Mouse (Mus musculus): ENCODE results near the gene 4930451I11Rik. TPM values are rescaled to one million over a fixed set of nuclear protein-coding genes. Genes with fewer than 3 reads are reported as not detected.

4930451I11Rik gene
- polyA plus RNA-seq, 1 experiment from 2014 or later, result not detected

- no peaks in the 10 kb centered on the region for H3K9me3 ChIP-seq (ENCODE audit: control insufficient read depth, low read length)
- WGBS, result 24% methylated on average over 7 of the region's 7 CpGs
- 0 out of 2 replicates have a peak, but pooled peaks have one; percentile 26 for ATAC-seq (ENCODE audit: insufficient number of reproducible peaks, insufficient read depth, low FRiP score, low read depth)
- H3K27me3 ChIP-seq (ENCODE audit: control insufficient read depth, insufficient read depth, low read length), result peaks cover 39% of the 10 kb centered on the region
- H3K36me3 ChIP-seq (ENCODE audit: control insufficient read depth, insufficient read depth, low read length), result no peaks in the 10 kb centered on the region
- peaks cover 0 to 4% of the 10 kb centered on the region in 2 experiments; a peak in 2 of 4 replicates for H3K4me1 ChIP-seq (ENCODE audit: control insufficient read depth in 2 of 2, insufficient read depth in 2 of 2, low read length in 2 of 2)
- H3K9ac ChIP-seq (ENCODE audit: low read length), result no peak overlapping the region
- H3K4me2 ChIP-seq (ENCODE audit: low read length), result no peak overlapping the region
- no peak overlapping the region for H3K27ac ChIP-seq (replicated peaks in 1 of 2; ENCODE audit: control insufficient read depth in 1 of 2, insufficient read depth in 1 of 2, low read depth in 2 of 2, low read length in 2 of 2)
- H3K4me3 ChIP-seq (ENCODE audit: control insufficient read depth in 1 of 2, insufficient read depth in 1 of 2, low read depth in 1 of 2, low read length in 2 of 2), result no peak overlapping the region
These were observed 9.5 kb downstream of the 4930451I11Rik start for GRCm38 (mm10) chr7:126821835-126822511.

GRCm38 (mm10) chr7:126818818-126819217 lies 12.6 kb downstream of the 4930451I11Rik start:
- peaks cover 18% of the 10 kb centered on the region for H3K27me3 ChIP-seq (ENCODE audit: control insufficient read depth, insufficient read depth, low read length)
- no peak for ATAC-seq (ENCODE audit: insufficient number of reproducible peaks, insufficient read depth, low FRiP score, low read depth)
- no peak overlapping the region for H3K27ac ChIP-seq (replicated peaks in 1 of 2; ENCODE audit: control insufficient read depth in 1 of 2, insufficient read depth in 1 of 2, low read depth in 2 of 2, low read length in 2 of 2)
- H3K4me3 ChIP-seq (ENCODE audit: control insufficient read depth in 1 of 2, insufficient read depth in 1 of 2, low read depth in 1 of 2, low read length in 2 of 2), result no peak overlapping the region
- H3K9me3 ChIP-seq (ENCODE audit: control insufficient read depth, low read length), result no peaks in the 10 kb centered on the region
- no peak overlapping the region for H3K4me2 ChIP-seq (ENCODE audit: low read length)
- H3K4me1 ChIP-seq (ENCODE audit: control insufficient read depth in 2 of 2, insufficient read depth in 2 of 2, low read length in 2 of 2), result peaks cover 0 to 4% of the 10 kb centered on the region in 2 experiments; a peak in 2 of 4 replicates
- WGBS, result 35% methylated on average over 1 of the region's 1 CpGs
- H3K9ac ChIP-seq (ENCODE audit: low read length), result no peak overlapping the region
- no peaks in the 10 kb centered on the region for H3K36me3 ChIP-seq (ENCODE audit: control insufficient read depth, insufficient read depth, low read length)

- no peak overlapping the region for H3K9ac ChIP-seq (ENCODE audit: low read length)
- no peaks in the 10 kb centered on the region for H3K36me3 ChIP-seq (ENCODE audit: control insufficient read depth, insufficient read depth, low read length)
- WGBS, result 78% methylated on average over 7 of the region's 7 CpGs
- no peak for ATAC-seq (ENCODE audit: insufficient number of reproducible peaks, insufficient read depth, low FRiP score, low read depth)
- no peak overlapping the region for H3K4me2 ChIP-seq (ENCODE audit: low read length)
- H3K27me3 ChIP-seq (ENCODE audit: control insufficient read depth, insufficient read depth, low read length), result peaks cover 6% of the 10 kb centered on the region
- H3K4me1 ChIP-seq (ENCODE audit: control insufficient read depth in 2 of 2, insufficient read depth in 2 of 2, low read length in 2 of 2), result no peaks in the 10 kb centered on the region
- no peak overlapping the region for H3K4me3 ChIP-seq (ENCODE audit: control insufficient read depth in 1 of 2, insufficient read depth in 1 of 2, low read depth in 1 of 2, low read length in 2 of 2)
- H3K27ac ChIP-seq (replicated peaks in 1 of 2; ENCODE audit: control insufficient read depth in 1 of 2, insufficient read depth in 1 of 2, low read depth in 2 of 2, low read length in 2 of 2), result no peak overlapping the region
- no peaks in the 10 kb centered on the region for H3K9me3 ChIP-seq (ENCODE audit: control insufficient read depth, low read length)
These were observed 13.8 kb downstream of the 4930451I11Rik start for GRCm38 (mm10) chr7:126817595-126817994.

- no peak overlapping the region for H3K4me2 ChIP-seq (ENCODE audit: low read length)
- no peak overlapping the region for H3K4me3 ChIP-seq (ENCODE audit: control insufficient read depth in 1 of 2, insufficient read depth in 1 of 2, low read depth in 1 of 2, low read length in 2 of 2)
- H3K4me1 ChIP-seq (ENCODE audit: control insufficient read depth in 2 of 2, insufficient read depth in 2 of 2, low read length in 2 of 2), result no peaks in the 10 kb centered on the region
- no peaks in the 10 kb centered on the region for H3K36me3 ChIP-seq (ENCODE audit: control insufficient read depth, insufficient read depth, low read length)
- 81% methylated on average over 8 of the region's 8 CpGs for WGBS
- no peak overlapping the region for H3K9ac ChIP-seq (ENCODE audit: low read length)
- no peak for ATAC-seq (ENCODE audit: insufficient number of reproducible peaks, insufficient read depth, low FRiP score, low read depth)
- H3K27me3 ChIP-seq (ENCODE audit: control insufficient read depth, insufficient read depth, low read length), result 0 out of 2 replicates have a peak, but pooled peaks cover 3% of the 10 kb centered on the region
- no peak overlapping the region for H3K27ac ChIP-seq (replicated peaks in 1 of 2; ENCODE audit: control insufficient read depth in 1 of 2, insufficient read depth in 1 of 2, low read depth in 2 of 2, low read length in 2 of 2)
- no peaks in the 10 kb centered on the region for H3K9me3 ChIP-seq (ENCODE audit: control insufficient read depth, low read length)
These were observed 14.9 kb downstream of the 4930451I11Rik start for GRCm38 (mm10) chr7:126816494-126816893.

- H3K4me1 ChIP-seq (ENCODE audit: control insufficient read depth in 2 of 2, insufficient read depth in 2 of 2, low read length in 2 of 2), result no peaks in the 10 kb centered on the region
- H3K27ac ChIP-seq (replicated peaks in 1 of 2; ENCODE audit: control insufficient read depth in 1 of 2, insufficient read depth in 1 of 2, low read depth in 2 of 2, low read length in 2 of 2), result no peak overlapping the region
- no peak overlapping the region for H3K4me2 ChIP-seq (ENCODE audit: low read length)
- 57% methylated on average over 8 of the region's 8 CpGs for WGBS
- no peak for ATAC-seq (ENCODE audit: insufficient number of reproducible peaks, insufficient read depth, low FRiP score, low read depth)
- no peak overlapping the region for H3K4me3 ChIP-seq (ENCODE audit: control insufficient read depth in 1 of 2, insufficient read depth in 1 of 2, low read depth in 1 of 2, low read length in 2 of 2)
- H3K36me3 ChIP-seq (ENCODE audit: control insufficient read depth, insufficient read depth, low read length), result no peaks in the 10 kb centered on the region
- no peak overlapping the region for H3K9ac ChIP-seq (ENCODE audit: low read length)
- H3K27me3 ChIP-seq (ENCODE audit: control insufficient read depth, insufficient read depth, low read length), result no peaks in the 10 kb centered on the region
- H3K9me3 ChIP-seq (ENCODE audit: control insufficient read depth, low read length), result no peaks in the 10 kb centered on the region
These were observed 15.7 kb downstream of the 4930451I11Rik start for GRCm38 (mm10) chr7:126815726-126816222.

GRCm38 (mm10) chr7:126809723-126810369 lies 21.6 kb downstream of the 4930451I11Rik start:
- H3K4me3 ChIP-seq (ENCODE audit: control insufficient read depth in 1 of 2, insufficient read depth in 1 of 2, low read depth in 1 of 2, low read length in 2 of 2), result no peak overlapping the region
- peaks cover 8% of the 10 kb centered on the region; the same call in 1 of the 2 replicates for H3K36me3 ChIP-seq (ENCODE audit: control insufficient read depth, insufficient read depth, low read length)
- H3K27me3 ChIP-seq (ENCODE audit: control insufficient read depth, insufficient read depth, low read length), result no peaks in the 10 kb centered on the region
- peak overlapping the region; percentile 88; a peak in 3 of 4 replicates for H3K27ac ChIP-seq (replicated peaks in 1 of 2; ENCODE audit: control insufficient read depth in 1 of 2, insufficient read depth in 1 of 2, low read depth in 2 of 2, low read length in 2 of 2)
- H3K9me3 ChIP-seq (ENCODE audit: control insufficient read depth, low read length), result no peaks in the 10 kb centered on the region
- peaks cover 4 to 17% of the 10 kb centered on the region in 2 experiments; a peak in 3 of 4 replicates for H3K4me1 ChIP-seq (ENCODE audit: control insufficient read depth in 2 of 2, insufficient read depth in 2 of 2, low read length in 2 of 2)
- no peak for ATAC-seq (ENCODE audit: insufficient number of reproducible peaks, insufficient read depth, low FRiP score, low read depth)
- H3K4me2 ChIP-seq (ENCODE audit: low read length), result peak overlapping the region; percentile 86
- H3K9ac ChIP-seq (ENCODE audit: low read length), result peak overlapping the region; percentile 78
- 43% methylated on average over 5 of the region's 5 CpGs for WGBS

- ATAC-seq (ENCODE audit: insufficient number of reproducible peaks, insufficient read depth, low FRiP score, low read depth), result peak; percentile 84
- Histone ChIP-seq H3K4me3 (ENCODE audit: control insufficient read depth in 1 of 2, insufficient read depth in 1 of 2, low read depth in 1 of 2, low read length in 2 of 2) (peak overlapping the region; percentile 52 to 56), H3K9ac (ENCODE audit: low read length) (peak overlapping the region; percentile 78), H3K27me3 (ENCODE audit: control insufficient read depth, insufficient read depth, low read length) (no peaks in the 10 kb centered on the region), H3K27ac (replicated peaks in 1 of 2; ENCODE audit: control insufficient read depth in 1 of 2, insufficient read depth in 1 of 2, low read depth in 2 of 2, low read length in 2 of 2) (peak overlapping the region; percentile 88), H3K4me2 (ENCODE audit: low read length) (peak overlapping the region; percentile 86), H3K36me3 (ENCODE audit: control insufficient read depth, insufficient read depth, low read length) (peaks cover 12% of the 10 kb centered on the region), H3K4me1 (ENCODE audit: control insufficient read depth in 2 of 2, insufficient read depth in 2 of 2, low read length in 2 of 2) (peaks cover 4 to 17% of the 10 kb centered on the region in 2 experiments; a peak in 3 of 4 replicates), H3K9me3 (ENCODE audit: control insufficient read depth, low read length) (no peaks in the 10 kb centered on the region)
- under 1% methylated on average over 43 of the region's 43 CpGs for WGBS
These were observed 22.6 kb downstream of the 4930451I11Rik start for GRCm38 (mm10) chr7:126808703-126809455.

Data from heart, embryonic 14.5 days (tissue).